Mouse (Mus musculus) ES-Bruce4 (cell line): ENCODE measurements around the gene Tbx4. TPM values are rescaled to one million over a fixed set of nuclear protein-coding genes. Genes with fewer than 3 reads are reported as not detected.

Experiments used
- H3K27ac ChIP-seq: 2 replicates; pipeline ENCODE4 v1.5.1; 2012; ENCODE audit warnings: low read length, inconsistent platforms; ENCODE audit not compliant: insufficient read depth
- H3K27me3 ChIP-seq: 2 replicates; pipeline ENCODE4 v1.6.1; 2012; ENCODE audit warnings: mild to moderate bottlenecking, low read length, inconsistent platforms; ENCODE audit not compliant: control insufficient read depth, poor library complexity, insufficient read depth, severe bottlenecking
- H3K36me3 ChIP-seq: 2 replicates; pipeline ENCODE4 v1.6.1; 2012; ENCODE audit warnings: inconsistent platforms, mild to moderate bottlenecking, low read length, moderate library complexity; ENCODE audit not compliant: control insufficient read depth, poor library complexity, insufficient read depth, severe bottlenecking
- H3K4me1 ChIP-seq: one replicate; pipeline ENCODE4 v1.8.1; 2011; ENCODE audit warnings: low read length; ENCODE audit not compliant: control insufficient read depth, insufficient read depth
- H3K4me3 ChIP-seq: 2 replicates; pipeline ENCODE4 v1.5.1; 2011; ENCODE audit warnings: low read depth, mild to moderate bottlenecking, low read length
- H3K9ac ChIP-seq: 2 replicates; pipeline ENCODE4 v1.6.1; 2012; ENCODE audit warnings: low read depth, mild to moderate bottlenecking, inconsistent platforms; ENCODE audit not compliant: poor library complexity, severe bottlenecking
- H3K9me3 ChIP-seq: replicated peaks from 2 replicates; pipeline ENCODE4 v1.6.1; 2012; ENCODE audit warnings: mild to moderate bottlenecking, low read length, inconsistent platforms; ENCODE audit not compliant: control insufficient read depth, poor library complexity, insufficient read depth, severe bottlenecking
- CTCF ChIP-seq: IDR thresholded peaks from one replicate; pipeline ENCODE4 v1.8.1; 2011; ENCODE audit warnings: low read depth, low read length
- EP300 ChIP-seq: IDR thresholded peaks from 2 replicates; pipeline ENCODE4 v1.6.1; 2011; ENCODE audit warnings: low read depth, low read length; ENCODE audit not compliant: insufficient read depth
- POLR2A ChIP-seq: IDR thresholded peaks from one replicate; pipeline ENCODE4 v1.8.1; 2011; ENCODE audit warnings: low read length; ENCODE audit not compliant: insufficient read depth
- polyA plus RNA-seq: library from polyadenylated mRNA; stranded (reverse); fragments of >200 nt; gene quantifications from 2 replicates; pipeline ENCODE4 v1.2.4, GENCODE M21; 2011; ENCODE audit warnings: low read depth; ENCODE audit not compliant: missing spikeins, insufficient read depth, insufficient read length

Tbx4 gene
- polyA plus RNA-seq, 1 experiment, result 0.69 TPM

- Histone ChIP-seq H3K9me3 (no peaks in the 10 kb centered on the region), H3K4me3 (peak overlapping the region; percentile 9), H3K36me3 (no peaks in the 10 kb centered on the region), H3K4me1 (peaks cover 2% of the 10 kb centered on the region), H3K9ac (no peak overlapping the region), H3K27me3 (peaks cover 24% of the 10 kb centered on the region), H3K27ac (no peak overlapping the region)
- TF ChIP-seq CTCF (no peak), POLR2A (no peak), EP300 (no peak)
Measured at GRCm38 (mm10) chr11:85889730-85890562, 3.7 kb downstream of the Tbx4 start.

GRCm38 (mm10) chr11:85890563-85890845 is 4.3 kb downstream of the Tbx4 start:
- H3K4me3 ChIP-seq, result no peak overlapping the region
- TF ChIP-seq EP300 (no peak), CTCF (no peak), POLR2A (no peak)
- H3K27me3 ChIP-seq, result peaks cover 24% of the 10 kb centered on the region
- no peaks in the 10 kb centered on the region for H3K9me3 ChIP-seq
- peaks cover 2% of the 10 kb centered on the region for H3K4me1 ChIP-seq
- no peak overlapping the region for H3K9ac ChIP-seq
- H3K36me3 ChIP-seq, result no peaks in the 10 kb centered on the region
- no peak overlapping the region for H3K27ac ChIP-seq

- Histone ChIP-seq H3K4me3 (no peak overlapping the region), H3K27me3 (peaks cover 22% of the 10 kb centered on the region), H3K36me3 (no peaks in the 10 kb centered on the region), H3K4me1 (peaks cover 2% of the 10 kb centered on the region), H3K9ac (no peak overlapping the region), H3K9me3 (no peaks in the 10 kb centered on the region), H3K27ac (no peak overlapping the region)
- TF ChIP-seq POLR2A, result no peak
- no peak for TF ChIP-seq CTCF
- TF ChIP-seq EP300, result peak; percentile 58; the same call in 1 of the 2 replicates
Measured at GRCm38 (mm10) chr11:85891010-85891691, 4.9 kb downstream of the Tbx4 start.

GRCm38 (mm10) chr11:85891692-85892040 is 5.4 kb downstream of the Tbx4 start:
- peaks cover 2% of the 10 kb centered on the region for H3K4me1 ChIP-seq
- H3K9ac ChIP-seq, result no peak overlapping the region
- H3K4me3 ChIP-seq, result no peak overlapping the region
- TF ChIP-seq CTCF (no peak), POLR2A (no peak), EP300 (no peak)
- no peaks in the 10 kb centered on the region for H3K9me3 ChIP-seq
- peaks cover 18% of the 10 kb centered on the region for H3K27me3 ChIP-seq
- no peaks in the 10 kb centered on the region for H3K36me3 ChIP-seq
- H3K27ac ChIP-seq, result no peak overlapping the region

GRCm38 (mm10) chr11:85892771-85893170 is 6.5 kb downstream of the Tbx4 start:
- H3K36me3 ChIP-seq, result no peaks in the 10 kb centered on the region
- no peak overlapping the region for H3K27ac ChIP-seq
- no peak overlapping the region for H3K9ac ChIP-seq
- H3K27me3 ChIP-seq, result peaks cover 18% of the 10 kb centered on the region
- no peaks in the 10 kb centered on the region for H3K9me3 ChIP-seq
- TF ChIP-seq CTCF (no peak), EP300 (no peak), POLR2A (no peak)
- H3K4me3 ChIP-seq, result no peak overlapping the region
- peaks cover 2% of the 10 kb centered on the region for H3K4me1 ChIP-seq
